Mouse (Mus musculus): ENCODE results near the gene Serpinf1. TPM values are rescaled to one million over a fixed set of nuclear protein-coding genes. Genes with fewer than 3 reads are reported as not detected.
"Not testable (repeated sequence)": the region's sequence is repeated elsewhere in the genome, so short reads cannot be mapped to it uniquely, and the experiment has no call there.

Serpinf1 gene
- polyA plus RNA-seq, 1 experiment, result 27.5 TPM

- 36% methylated on average over 5 of the region's 5 CpGs for WGBS
- Histone ChIP-seq H3K27me3 (ENCODE audit: control insufficient read depth, insufficient read depth, low read length) (no peaks in the 10 kb centered on the region), H3K27ac (ENCODE audit: insufficient read depth, low read length) (peak overlapping the region; percentile 95), H3K4me3 (replicated peaks; ENCODE audit: insufficient read depth, low read depth, low read length) (peak overlapping the region; percentile 81), H3K4me1 (ENCODE audit: control insufficient read depth, insufficient read depth, low read length) (peaks cover 13% of the 10 kb centered on the region)
- TF ChIP-seq CTCF (IDR thresholded peaks at IDR 0.05; ENCODE audit: borderline replicate concordance, insufficient read depth, low read depth, low read length), result no peak
- no peak for DNase-seq
Measured at GRCm38 (mm10) chr11:75459751-75460102, 37.2 kb upstream of the Serpinf1 start.

GRCm38 (mm10) chr11:75459141-75459711, 36.7 kb upstream of the Serpinf1 start:
- no peaks in the 10 kb centered on the region for H3K27me3 ChIP-seq (ENCODE audit: control insufficient read depth, insufficient read depth, low read length)
- no peak for DNase-seq
- peaks cover 13% of the 10 kb centered on the region for H3K4me1 ChIP-seq (ENCODE audit: control insufficient read depth, insufficient read depth, low read length)
- no peak overlapping the region for H3K4me3 ChIP-seq (replicated peaks; ENCODE audit: insufficient read depth, low read depth, low read length)
- H3K27ac ChIP-seq (ENCODE audit: insufficient read depth, low read length), result no peak overlapping the region
- WGBS, result 43% methylated on average over 5 of the region's 5 CpGs
- TF ChIP-seq CTCF (IDR thresholded peaks at IDR 0.05; ENCODE audit: borderline replicate concordance, insufficient read depth, low read depth, low read length) (no peak), POLR2A (IDR thresholded peaks at IDR 0.05; ENCODE audit: borderline replicate concordance, insufficient read depth, low read length) (no peak)

DNA sequence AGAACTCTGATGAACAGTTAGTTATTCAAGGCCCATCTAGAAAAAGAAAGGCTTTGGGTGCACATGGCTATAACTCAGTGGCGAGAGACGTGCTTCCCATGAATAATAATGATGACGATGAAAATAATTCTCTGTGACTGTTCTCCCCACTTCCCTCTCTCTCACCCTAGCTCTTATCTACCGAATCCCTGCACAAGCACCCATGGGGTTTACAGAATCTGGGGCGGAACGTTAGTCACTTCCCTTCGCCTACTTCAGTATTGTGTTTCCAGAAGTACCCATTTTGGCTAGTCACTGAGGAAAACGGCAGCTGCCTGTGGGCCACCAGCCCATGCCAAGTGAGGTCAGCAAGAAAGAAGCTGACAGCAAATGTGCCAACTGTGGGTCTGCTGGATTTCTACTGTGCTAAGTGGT, 36.1 kb upstream of the Serpinf1 start:
- Histone ChIP-seq H3K27ac (ENCODE audit: insufficient read depth, low read length) (no peak overlapping the region), H3K27me3 (ENCODE audit: control insufficient read depth, insufficient read depth, low read length) (no peaks in the 10 kb centered on the region), H3K4me1 (ENCODE audit: control insufficient read depth, insufficient read depth, low read length) (peaks cover 16% of the 10 kb centered on the region), H3K4me3 (replicated peaks; ENCODE audit: insufficient read depth, low read depth, low read length) (no peak overlapping the region)
- TF ChIP-seq CTCF (IDR thresholded peaks at IDR 0.05; ENCODE audit: borderline replicate concordance, insufficient read depth, low read depth, low read length), result no peak
- TF ChIP-seq POLR2A (IDR thresholded peaks at IDR 0.05; ENCODE audit: borderline replicate concordance, insufficient read depth, low read length), result no peak
- DNase-seq, result no peak
- WGBS, result 49% methylated on average over 8 of the region's 8 CpGs

- H3K27me3 ChIP-seq (ENCODE audit: control insufficient read depth, insufficient read depth, low read length), result no peaks in the 10 kb centered on the region
- no peak overlapping the region for H3K27ac ChIP-seq (ENCODE audit: insufficient read depth, low read length)
- H3K4me3 ChIP-seq (replicated peaks; ENCODE audit: insufficient read depth, low read depth, low read length), result no peak overlapping the region
- peaks cover 20% of the 10 kb centered on the region for H3K4me1 ChIP-seq (ENCODE audit: control insufficient read depth, insufficient read depth, low read length)
- no peak for TF ChIP-seq POLR2A (IDR thresholded peaks at IDR 0.05; ENCODE audit: borderline replicate concordance, insufficient read depth, low read length)
- peak; percentile 58; the same call in 1 of the 2 replicates for TF ChIP-seq CTCF (IDR thresholded peaks at IDR 0.05; ENCODE audit: borderline replicate concordance, insufficient read depth, low read depth, low read length)
- DNase-seq, result peak in 1 of 2 experiments; percentile 45
- 19% methylated on average over 3 of the region's 3 CpGs for WGBS
Measured at GRCm38 (mm10) chr11:75458169-75458568, 35.7 kb upstream of the Serpinf1 start.

DNA sequence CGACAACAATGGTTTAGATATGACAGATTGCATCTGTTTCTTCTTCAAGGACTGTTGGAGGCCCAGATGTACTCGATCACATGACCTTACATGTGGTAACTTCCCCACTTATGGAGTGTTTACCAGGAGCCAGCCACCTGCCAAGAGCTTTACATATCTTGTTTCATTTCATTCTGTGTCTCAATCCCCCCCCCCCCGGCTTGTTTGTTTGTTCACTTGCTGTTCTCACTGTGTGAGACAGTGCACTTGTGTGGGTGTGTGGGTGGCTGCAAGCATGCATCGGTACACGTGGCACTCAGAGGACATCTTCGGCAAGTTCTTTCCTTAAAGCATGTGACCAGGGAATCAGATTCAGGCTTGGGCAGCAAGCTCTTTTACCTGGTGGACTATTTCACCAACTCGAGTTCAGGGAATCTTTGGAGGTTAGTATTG, 34.0 kb upstream of the Serpinf1 start:
- TF ChIP-seq POLR2A (IDR thresholded peaks at IDR 0.05; ENCODE audit: borderline replicate concordance, insufficient read depth, low read length) (no peak), CTCF (IDR thresholded peaks at IDR 0.05; ENCODE audit: borderline replicate concordance, insufficient read depth, low read depth, low read length) (no peak)
- 92% methylated on average over 7 of the region's 7 CpGs for WGBS
- H3K4me3 ChIP-seq (replicated peaks; ENCODE audit: insufficient read depth, low read depth, low read length), result no peak overlapping the region
- no peaks in the 10 kb centered on the region for H3K27me3 ChIP-seq (ENCODE audit: control insufficient read depth, insufficient read depth, low read length)
- H3K27ac ChIP-seq (ENCODE audit: insufficient read depth, low read length), result no peak overlapping the region
- no peak for DNase-seq
- H3K4me1 ChIP-seq (ENCODE audit: control insufficient read depth, insufficient read depth, low read length), result peaks cover 20% of the 10 kb centered on the region

DNA sequence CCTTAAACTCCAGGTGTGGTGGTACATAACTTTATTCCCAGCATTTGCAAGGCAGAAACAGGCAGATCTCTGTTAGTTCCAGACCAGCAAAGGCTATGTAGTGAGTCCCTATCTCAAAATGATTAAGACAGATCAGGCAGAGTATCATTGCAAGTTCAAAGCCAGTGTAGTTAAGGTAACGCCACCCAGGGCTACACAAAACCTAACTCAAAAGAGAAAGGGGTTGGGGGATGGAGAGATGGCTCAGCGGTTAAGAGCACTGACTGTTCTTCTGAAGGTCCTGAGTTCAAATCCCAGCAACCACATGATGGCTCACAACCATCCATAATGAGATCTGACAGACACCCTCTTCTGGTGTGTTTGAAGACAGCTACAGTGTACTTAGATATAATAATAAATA, 33.5 kb upstream of the Serpinf1 start:
- 97% methylated on average over 2 of the region's 2 CpGs for WGBS
- peaks cover 24% of the 10 kb centered on the region for H3K4me1 ChIP-seq (ENCODE audit: control insufficient read depth, insufficient read depth, low read length)

GRCm38 (mm10) chr11:75455041-75455736, 32.7 kb upstream of the Serpinf1 start:
- H3K4me3 ChIP-seq (replicated peaks; ENCODE audit: insufficient read depth, low read depth, low read length), result peak overlapping the region; percentile 73
- no peaks in the 10 kb centered on the region for H3K27me3 ChIP-seq (ENCODE audit: control insufficient read depth, insufficient read depth, low read length)
- WGBS, result 61% methylated on average over 10 of the region's 10 CpGs
- TF ChIP-seq CTCF (IDR thresholded peaks at IDR 0.05; ENCODE audit: borderline replicate concordance, insufficient read depth, low read depth, low read length), result no peak
- no peak for TF ChIP-seq POLR2A (IDR thresholded peaks at IDR 0.05; ENCODE audit: borderline replicate concordance, insufficient read depth, low read length)
- H3K27ac ChIP-seq (ENCODE audit: insufficient read depth, low read length), result peak overlapping the region; percentile 54; the same call in 1 of the 2 replicates
- DNase-seq, result no peak
- H3K4me1 ChIP-seq (ENCODE audit: control insufficient read depth, insufficient read depth, low read length), result peaks cover 32% of the 10 kb centered on the region

More for the DNA sequence above, 33.5 kb upstream of the Serpinf1 start:
- H3K27me3 ChIP-seq (ENCODE audit: control insufficient read depth, insufficient read depth, low read length); DNase-seq; H3K27ac ChIP-seq (ENCODE audit: insufficient read depth, low read length); H3K4me3 ChIP-seq (replicated peaks; ENCODE audit: insufficient read depth, low read depth, low read length): not testable (repeated sequence)
